Mouse (Mus musculus) gastrocnemius, postnatal 36 days (tissue): ENCODE measurements around the gene Olfr1101. TPM values are rescaled to one million over a fixed set of nuclear protein-coding genes. Genes with fewer than 3 reads are reported as not detected.

Experiments used
- DNase-seq, 2 experiments: peaks; one replicate each; pipeline ENCODE4 v3.0.0; 2022
- intact Hi-C: fragments of 180-260 bp; cut with DNase I; formaldehyde crosslinking; loops from one replicate; pipeline ENCODE4 v1.15.1; 2025
- long read RNA-seq, 2 experiments: library from polyadenylated mRNA; stranded (forward); transcript quantifications; one replicate each; pipeline ENCODE4 v2.0.0; 2021
- total RNA-seq, 2 experiments: library from RNA; stranded (reverse); gene quantifications; 2 replicates each; pipeline ENCODE4 v1.2.3; 2021

Gene Olfr1101
- not detected for total RNA-seq
- long read RNA-seq, experiment 1: 0 reads
- long read RNA-seq, experiment 2: 0 reads

DNA sequence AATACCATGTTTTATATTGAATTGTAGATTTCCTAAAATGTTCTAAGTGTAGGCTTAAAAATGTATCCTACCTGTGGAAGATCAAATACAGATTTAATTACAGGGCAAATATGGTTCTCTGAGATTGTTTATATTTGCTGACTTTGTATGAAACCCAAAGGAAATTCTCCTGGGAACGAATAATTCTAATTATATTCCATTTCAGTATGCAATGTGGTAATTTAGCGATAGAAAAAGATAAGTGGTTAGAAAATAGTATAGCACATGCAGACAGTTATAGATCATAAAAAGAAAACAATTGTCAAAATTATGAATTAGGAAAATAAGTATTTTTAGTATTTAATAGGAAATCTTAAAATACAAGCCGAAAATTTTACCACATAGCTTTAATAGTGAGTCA is at the start of gene Olfr1101:
Gene Olfr1101, minus strand, starts transcription at position 101 of the 400 bp plus-strand sequence.
- DNase-seq: no peak
- intact Hi-C loops: no loop called here

DNA sequence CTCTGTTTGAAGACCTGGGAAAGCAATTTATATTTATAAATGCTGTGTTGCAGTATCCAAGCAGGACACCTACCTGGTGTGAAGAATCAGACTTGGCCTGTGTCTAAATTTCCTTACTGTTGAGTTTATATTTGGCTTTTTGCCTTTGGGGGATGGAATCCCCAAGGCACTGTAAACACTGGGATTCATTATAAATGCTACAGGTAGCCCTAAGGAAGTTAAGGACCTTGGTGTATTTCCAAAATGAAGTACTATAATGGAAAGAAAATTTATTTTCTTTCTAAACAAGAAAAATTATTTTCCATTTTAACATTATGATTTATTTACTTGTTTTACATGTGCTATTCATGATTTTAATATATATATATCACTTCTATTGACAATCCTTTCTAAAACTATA is 45.4 kb upstream of the Olfr1101 start, which contains the start of gene Olfr1105:
Gene Olfr1105, minus strand, starts transcription at position 101 of the 400 bp plus-strand sequence.
- intact Hi-C loops: no loop called here
- no peak for DNase-seq

DNA sequence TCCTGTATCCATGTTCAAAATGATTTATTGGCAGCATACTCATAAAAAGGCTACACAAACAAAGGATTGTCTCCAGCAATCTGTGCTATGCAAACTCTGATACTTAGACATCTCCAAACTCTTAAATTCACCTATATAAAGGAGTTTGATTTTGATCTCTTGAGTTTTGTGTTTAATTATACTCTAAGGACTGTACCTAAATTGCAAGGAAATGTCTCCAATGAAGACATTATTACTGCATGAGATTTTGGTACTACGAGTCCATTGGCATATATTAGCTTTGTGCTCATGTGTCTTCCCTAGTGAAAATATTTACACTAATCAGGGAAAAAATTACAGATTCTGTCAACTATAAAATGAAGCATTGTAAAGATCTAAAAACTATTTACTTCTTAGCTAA is 36.0 kb upstream of the Olfr1101 start, which contains the start of gene Olfr1104:
Gene Olfr1104, minus strand, starts transcription at position 101 of the 400 bp plus-strand sequence.
- no peak for DNase-seq
- intact Hi-C loops: no loop called here

DNA sequence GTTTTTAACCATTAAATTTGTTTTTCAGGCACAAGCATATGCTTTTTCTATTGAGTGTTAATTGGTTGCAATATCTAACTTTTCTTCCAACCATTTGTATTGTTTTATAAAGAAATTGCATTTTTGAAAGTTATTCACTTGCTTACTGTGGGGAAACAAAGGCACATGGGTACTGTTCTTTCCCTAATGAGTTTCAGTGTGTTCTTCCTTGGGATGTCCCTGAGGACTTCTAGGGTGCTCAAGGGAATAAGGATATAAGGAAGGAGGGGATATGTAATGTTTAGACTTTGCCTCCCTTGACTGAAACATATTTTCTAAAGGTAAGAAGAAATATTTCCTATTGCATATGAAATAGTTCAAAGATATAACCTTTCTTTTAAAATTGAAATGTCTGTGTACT is 7.1 kb upstream of the Olfr1101 start, which contains the start of gene Olfr1102:
Gene Olfr1102, plus strand, starts transcription at position 301 of the 400 bp plus-strand sequence.
- intact Hi-C loops: no loop called here

DNA sequence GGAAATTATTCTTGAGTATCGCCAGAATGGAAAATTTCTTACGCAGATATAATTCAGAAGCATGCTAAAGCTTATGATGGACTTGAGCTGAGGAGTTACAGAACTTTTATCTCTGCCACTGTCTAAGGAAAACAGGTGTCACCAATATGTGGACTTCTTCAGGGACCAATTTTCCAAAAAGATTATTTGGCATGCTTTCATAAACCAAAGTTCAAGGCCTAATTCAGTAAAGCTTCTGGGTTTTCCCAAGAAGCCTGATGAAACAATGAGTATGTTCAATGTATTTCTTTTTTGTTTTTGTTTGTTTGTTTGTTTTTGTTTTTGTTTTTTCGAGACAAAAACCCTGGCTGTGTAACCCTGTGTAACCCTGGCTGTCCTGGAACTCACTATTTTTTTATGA is 11.2 kb downstream of the Olfr1101 start, which contains the start of gene Olfr1100:
Gene Olfr1100, minus strand, starts transcription at position 101 of the 400 bp plus-strand sequence.
- intact Hi-C loops: no loop called here
- DNase-seq: no peak

More for the DNA sequence above, 7.1 kb upstream of the Olfr1101 start, which contains the start of gene Olfr1102:
- DNase-seq: no peak

DNA sequence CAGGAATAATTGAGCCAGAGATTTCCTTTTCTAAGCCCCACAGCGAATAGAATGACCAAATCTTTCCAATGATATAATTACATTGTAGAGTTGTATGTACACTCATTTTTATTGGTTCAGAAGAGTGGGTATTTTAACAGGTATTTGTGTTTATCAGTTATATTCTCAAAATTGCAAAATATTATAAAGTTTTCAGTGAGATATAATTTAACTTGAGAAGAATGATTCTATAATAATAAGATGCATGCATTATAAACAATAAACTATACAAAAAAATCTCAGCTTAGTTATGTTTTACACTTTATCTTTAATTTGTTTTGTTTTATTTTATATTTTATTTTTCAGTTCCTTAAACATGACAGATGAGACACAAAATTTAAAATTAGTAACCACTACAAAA is 30.4 kb downstream of the Olfr1101 start, which contains the start of gene Olfr1099:
Gene Olfr1099, minus strand, starts transcription at position 101 of the 400 bp plus-strand sequence.
- no peak for DNase-seq
- intact Hi-C loops: no loop called here

Other genes starting within 250 kb of the Olfr1101 start
- gene Olfr1090, start 232.2 kb downstream of the Olfr1101 start, total RNA-seq: not detected
- gene Olfr1093, start 208.7 kb downstream of the Olfr1101 start, total RNA-seq: not detected
- not detected for gene Olfr141, start 181.2 kb downstream of the Olfr1101 start, total RNA-seq
- gene Olfr1094, start 166.6 kb downstream of the Olfr1101 start, total RNA-seq: not detected
- gene Olfr1095, start 139.5 kb downstream of the Olfr1101 start, total RNA-seq: not detected
- gene Gm13723, start 116.4 kb downstream of the Olfr1101 start, total RNA-seq: not detected
- gene Olfr1097, start 99.0 kb downstream of the Olfr1101 start, total RNA-seq: not detected
- not detected for gene Olfr1098, start 66.7 kb downstream of the Olfr1101 start, total RNA-seq
- gene Olfr1099, start 30.5 kb downstream of the Olfr1101 start, total RNA-seq: not detected
- gene Olfr1100, start 11.3 kb downstream of the Olfr1101 start, total RNA-seq: not detected
- gene Olfr1102, start 7.2 kb upstream of the Olfr1101 start, total RNA-seq: not detected
- gene Olfr1104, start 35.9 kb upstream of the Olfr1101 start, total RNA-seq: not detected
- not detected for gene Olfr1105, start 45.3 kb upstream of the Olfr1101 start, total RNA-seq
- gene Olfr1106, start 61.1 kb upstream of the Olfr1101 start, total RNA-seq: not detected
- gene Olfr1107, start 84.6 kb upstream of the Olfr1101 start, total RNA-seq: not detected
- gene Olfr1109, start 104.8 kb upstream of the Olfr1101 start, total RNA-seq: not detected
- not detected for gene Olfr259, start 123.3 kb upstream of the Olfr1101 start, total RNA-seq
- not detected for gene Olfr1110, start 149.1 kb upstream of the Olfr1101 start, total RNA-seq
- not detected for gene Olfr1111, start 161.4 kb upstream of the Olfr1101 start, total RNA-seq
- not detected for gene Olfr1112, start 196.6 kb upstream of the Olfr1101 start, total RNA-seq
- not detected for gene Olfr1113, start 217.7 kb upstream of the Olfr1101 start, total RNA-seq